Mouse (Mus musculus) testis, adult 10 weeks (tissue): Measurements from ENCODE around the gene Nrcam. TPM values are rescaled to one million over a fixed set of nuclear protein-coding genes. Genes with fewer than 3 reads are reported as not detected.

Experiments used
- polyA plus RNA-seq: library from polyadenylated mRNA; stranded (reverse); fragments of 350-450 nt; fragmentation: Illumina TruSeq; extraction: RNeasy Lipid Tissue Mini Kit (QIAGEN cat#74804); gene quantifications from one replicate; pipeline ENCODE4 v1.2.3, GENCODE M21; 2014; ENCODE audit warnings: low read depth, low replicate concordance

The Nrcam gene
- 4.4 TPM for polyA plus RNA-seq

DNA sequence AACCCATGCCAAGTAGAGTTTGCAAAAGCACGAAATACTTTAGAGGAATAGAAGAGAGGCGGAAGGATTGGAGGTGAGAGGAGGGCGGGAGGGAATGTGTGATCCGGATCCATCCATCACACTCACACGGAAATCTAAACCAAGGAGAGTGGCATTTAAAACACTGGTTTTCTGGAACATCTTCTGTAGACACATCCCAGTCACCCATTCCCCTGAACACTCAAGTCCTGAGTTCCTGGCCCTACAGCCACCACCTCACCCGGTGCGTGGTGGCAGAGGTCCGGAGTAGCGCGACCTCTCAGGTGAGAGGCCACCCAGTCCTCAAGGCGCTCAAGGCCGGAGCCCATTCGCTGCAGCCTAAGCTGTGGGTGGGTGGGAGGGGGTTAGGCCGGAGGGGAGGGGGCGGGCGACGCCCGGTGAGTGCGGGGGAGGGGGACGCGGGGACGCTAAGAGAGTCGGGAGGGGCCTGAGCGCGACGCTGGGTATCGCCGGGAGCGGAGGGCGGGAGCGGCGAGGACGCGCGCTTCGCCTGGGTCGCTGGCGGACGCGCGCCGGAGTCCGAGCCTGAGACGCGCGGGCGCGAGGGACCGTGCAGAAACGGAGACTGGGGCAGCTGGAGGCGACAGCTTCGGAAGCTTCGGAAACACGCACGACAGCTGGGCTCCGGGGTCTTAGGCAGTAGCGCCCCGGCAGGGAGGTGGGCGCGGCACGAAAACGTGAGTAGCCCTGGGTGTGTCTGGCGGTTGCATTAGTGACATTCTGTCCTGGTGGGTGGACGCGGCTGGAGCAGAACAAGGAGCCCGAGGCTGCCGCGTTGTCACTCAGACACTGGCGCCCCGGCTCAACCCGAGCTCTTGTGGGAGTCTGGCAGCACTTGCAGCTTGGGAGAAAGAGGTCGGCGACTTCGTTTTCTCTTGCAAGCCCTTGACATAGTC lies at the start of gene Nrcam:
Gene Nrcam, plus strand, starts transcription at position 505 of the 935 bp plus-strand sequence.

Other genes starting within 250 kb of the Nrcam start
- gene Dnajb9, start 118.6 kb upstream of the Nrcam start, polyA plus RNA-seq = 281 TPM
- 200 TPM for gene Pnpla8, start 107.5 kb upstream of the Nrcam start, polyA plus RNA-seq